In the genomic region with DNA sequence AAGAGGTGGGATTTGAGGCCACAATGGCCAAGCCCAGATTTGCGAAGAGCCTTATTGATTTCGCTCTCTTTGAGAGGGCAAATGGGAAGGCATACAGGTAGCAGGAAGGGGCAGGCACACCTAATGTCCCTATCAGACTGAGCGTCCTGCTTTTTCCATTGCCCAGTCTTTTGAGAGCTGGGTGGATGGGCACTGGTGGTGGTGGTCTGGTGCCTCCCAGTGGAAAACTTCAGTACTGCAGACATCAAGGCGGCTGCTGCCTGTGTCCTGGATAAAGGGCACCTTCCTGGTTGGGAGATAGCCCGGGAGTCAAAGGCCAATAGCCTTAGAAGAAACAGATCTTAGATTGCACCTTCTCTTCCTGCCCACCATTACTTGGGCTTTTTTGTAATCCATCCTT, we compare ENCODE assay signal across 8 mouse cellular contexts. TPM values are rescaled to one million over a fixed set of nuclear protein-coding genes. Genes with fewer than 3 reads are reported as not detected.
DNase-seq lines count a peak whose midpoint lies in the region; ATAC-seq lines count a peak whose summit lies in the region.

No protein-coding gene starts in this region.

- DNase-seq in A20 (ENCODE audit: low read depth, low spot score) (peak; percentile 57), WW6 (ENCODE audit: low read depth, low spot score) (peak; percentile 42)
- peak; percentile 68 for DNase-seq in heart, adult 8-10 months (ENCODE audit: low spot score)
- DNase-seq in layer of hippocampus, adult 18-20 months (ENCODE audit: low spot score in 2 of 2): peak; percentile 59 to 86
- DNase-seq in lung, postnatal 25 days (ENCODE audit: low spot score): peak; percentile 79
- DNase-seq in right cerebral cortex, postnatal 14 days: peak; percentile 69
- DNase-seq in yolk sac, embryonic 10.5 days (ENCODE audit: low spot score): peak; percentile 68

- peak; percentile 91 for ATAC-seq in common myeloid progenitor, adult 5-6 weeks (replicated peaks; ENCODE audit: low read depth, poor library complexity, severe bottlenecking)

RNA-seq across cellular contexts. Expression of a gene that starts 47.4 kb away (rescaled TPM):
- total RNA-seq in common myeloid progenitor, adult 5-6 weeks (2017): not detected in 2 replicates
- total RNA-seq in heart, adult 8-10 months (2022): not detected
- total RNA-seq in layer of hippocampus, adult 18-20 months (2021): 1 to 10 TPM; 1.5 to 1.8 TPM

Comparison
In these comparisons a context has a peak if more than half of its experiments do, and no peak if none do; other contexts are left out.
1. Peak in every context shown above with its lines: DNase-seq and ATAC-seq.